Mouse (Mus musculus): ENCODE results near the gene Ascl3.

Gene Ascl3

DNA sequence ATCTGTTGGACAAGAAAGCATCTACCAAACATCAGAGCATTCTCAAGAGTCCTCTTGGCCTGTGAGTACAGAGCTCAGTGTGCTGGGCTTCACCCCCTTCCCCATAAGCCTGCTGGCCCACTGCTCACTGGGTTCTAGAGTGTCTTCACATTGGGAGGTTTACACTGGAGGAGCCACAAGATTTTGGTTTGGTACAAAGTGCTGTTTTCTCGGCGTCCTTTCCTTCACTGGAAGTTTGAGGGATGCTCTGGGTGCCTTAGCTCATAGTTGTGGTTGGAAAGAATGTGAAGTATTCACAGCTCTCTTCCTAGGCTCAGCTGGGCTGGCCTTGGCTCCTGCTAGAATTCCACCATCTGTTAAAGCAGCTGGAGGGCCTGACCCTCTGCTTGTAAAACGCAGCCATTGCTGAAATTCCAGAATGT is 22.6 kb downstream of the Ascl3 start:
- no peak for DNase-seq

DNA sequence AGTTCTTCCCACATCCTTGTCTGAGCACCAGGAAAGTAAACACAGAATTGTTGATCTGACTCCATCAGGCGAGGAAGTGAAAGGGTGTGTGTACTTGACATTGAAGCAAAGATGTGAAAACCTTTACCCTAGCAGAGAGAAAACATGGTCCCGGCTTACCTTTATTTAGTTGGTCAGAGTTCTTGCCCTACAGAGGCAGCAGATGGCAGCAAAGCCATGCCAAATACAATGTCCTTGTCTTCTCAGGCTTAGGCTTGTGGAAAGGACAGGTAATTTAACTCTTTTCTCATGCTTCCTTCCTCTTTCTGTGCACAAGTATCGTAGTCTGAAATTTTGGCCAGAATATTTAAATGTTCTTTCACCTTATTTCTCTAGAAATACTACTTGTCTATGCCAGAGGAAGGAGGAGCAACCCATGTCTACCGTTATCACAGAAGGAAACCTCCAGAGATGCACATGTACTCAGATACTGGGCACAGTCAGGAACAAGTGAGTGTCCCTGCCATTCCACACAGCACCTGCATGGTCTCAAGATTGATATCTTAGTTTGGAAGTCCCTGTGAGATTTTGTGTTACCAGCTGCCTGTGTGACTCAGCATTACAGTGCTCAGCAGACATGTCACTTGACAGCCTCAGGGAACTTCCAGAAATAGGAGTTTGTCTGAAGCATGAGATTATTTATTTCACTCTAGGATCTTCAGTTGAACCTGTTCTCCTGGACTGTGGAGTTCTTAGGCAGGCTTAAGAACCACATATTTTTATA is 24.3 kb downstream of the Ascl3 start:
- peak; percentile 66 for DNase-seq

DNA sequence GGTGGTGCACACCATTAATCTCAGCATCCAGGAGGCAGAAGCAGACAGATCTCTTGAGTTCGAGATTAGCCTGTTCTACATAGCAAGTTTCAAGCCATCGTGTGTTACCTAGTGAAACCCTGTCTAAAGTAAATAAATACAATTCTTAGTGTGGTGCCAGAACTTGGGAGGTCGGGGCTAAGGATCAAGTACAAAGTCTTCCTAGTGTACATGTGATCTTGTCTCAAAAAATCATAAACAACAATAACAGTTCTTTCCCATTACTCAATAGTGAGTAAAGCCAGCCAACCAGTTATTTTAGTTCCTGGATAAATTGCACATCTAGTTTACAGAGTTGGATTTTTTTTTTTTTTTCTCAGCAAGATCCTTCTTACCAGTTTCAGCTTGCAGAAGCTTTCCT is 27.1 kb downstream of the Ascl3 start:
- DNase-seq, result no peak

DNA sequence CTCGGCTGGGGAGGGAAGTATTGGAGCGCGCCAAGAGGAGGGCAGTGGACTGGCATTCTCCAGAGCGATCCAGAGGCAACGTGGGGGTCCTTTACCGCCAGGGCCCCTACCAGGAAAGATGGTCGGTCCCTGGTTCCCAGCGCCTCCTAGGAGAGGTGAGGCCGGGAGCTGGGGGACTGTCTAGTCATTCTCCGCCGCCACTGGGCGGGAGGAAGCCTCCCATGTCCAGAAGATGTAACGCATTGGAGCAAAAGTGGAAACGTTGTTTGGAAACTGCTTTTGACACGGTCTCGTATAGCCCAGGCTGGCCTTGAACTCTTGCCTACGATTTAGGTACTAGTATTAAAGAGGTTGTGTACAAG is 27.5 kb downstream of the Ascl3 start:
- DNase-seq, result no peak

DNA sequence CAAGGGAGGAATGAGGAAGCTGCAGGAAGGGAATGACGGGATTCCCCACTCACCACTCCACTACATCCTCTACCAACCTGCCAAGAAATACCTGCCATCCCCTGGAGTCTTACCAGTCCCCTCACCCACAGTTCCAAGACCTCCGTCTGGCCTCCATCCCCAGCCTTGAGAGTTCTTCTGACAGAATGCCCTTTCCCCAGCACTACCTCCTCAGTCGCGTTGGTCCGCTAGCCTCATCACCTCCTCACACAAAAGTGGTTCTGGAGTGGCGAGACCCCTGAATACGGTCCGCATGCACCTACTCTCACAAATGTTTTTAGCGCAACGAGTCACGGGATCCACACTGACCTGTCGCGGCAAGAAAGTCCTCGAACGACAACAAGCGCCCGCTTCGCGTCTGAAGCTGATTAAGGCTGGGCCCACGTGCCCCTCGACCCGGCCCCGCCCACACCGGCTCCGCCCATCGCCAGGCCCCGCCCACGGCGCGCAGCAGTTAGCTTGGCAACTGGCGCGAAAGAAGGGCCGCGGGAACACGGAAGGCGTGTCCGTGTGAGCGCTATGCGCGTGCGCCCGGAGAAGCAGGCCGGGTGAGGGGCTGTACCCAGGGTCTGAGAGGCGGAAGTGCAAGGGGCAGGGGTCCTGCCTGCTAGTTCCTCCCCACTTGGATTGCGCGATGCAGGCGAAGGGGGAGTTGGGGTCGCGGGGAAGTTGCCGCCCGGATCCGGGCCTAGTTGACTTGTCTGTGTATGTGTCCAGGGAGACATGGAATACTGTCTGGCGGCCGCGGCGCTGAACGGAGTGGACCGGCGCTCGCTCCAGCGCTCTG is 28.1 kb downstream of the Ascl3 start, which contains the start of the genes St5 and Akip1:
Gene St5, minus strand, starts transcription at position 416 of the 826 bp plus-strand sequence.
Gene Akip1, plus strand, starts transcription at position 501 of the 826 bp plus-strand sequence.
- peak; percentile 88 for DNase-seq

DNA sequence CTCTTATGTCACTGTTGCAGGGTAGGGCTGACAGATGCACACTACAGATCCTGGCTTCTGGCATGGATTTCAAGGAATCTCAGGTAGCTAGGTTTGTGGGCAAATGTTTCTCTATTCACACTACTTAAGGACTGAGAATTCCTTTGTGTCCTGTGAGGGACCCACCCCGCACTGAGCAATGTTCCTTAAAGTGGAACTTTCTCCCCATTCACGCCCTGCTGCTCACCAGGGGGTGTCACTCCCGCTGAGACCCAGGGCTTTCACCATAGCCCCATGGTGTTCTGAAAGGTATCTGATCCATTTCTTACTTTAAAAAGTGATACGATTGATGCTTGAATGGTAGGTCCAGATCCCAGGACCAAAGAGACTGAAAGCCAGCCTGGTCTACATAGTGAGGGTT is 28.8 kb downstream of the Ascl3 start:
- peak; percentile 19 for DNase-seq

DNA sequence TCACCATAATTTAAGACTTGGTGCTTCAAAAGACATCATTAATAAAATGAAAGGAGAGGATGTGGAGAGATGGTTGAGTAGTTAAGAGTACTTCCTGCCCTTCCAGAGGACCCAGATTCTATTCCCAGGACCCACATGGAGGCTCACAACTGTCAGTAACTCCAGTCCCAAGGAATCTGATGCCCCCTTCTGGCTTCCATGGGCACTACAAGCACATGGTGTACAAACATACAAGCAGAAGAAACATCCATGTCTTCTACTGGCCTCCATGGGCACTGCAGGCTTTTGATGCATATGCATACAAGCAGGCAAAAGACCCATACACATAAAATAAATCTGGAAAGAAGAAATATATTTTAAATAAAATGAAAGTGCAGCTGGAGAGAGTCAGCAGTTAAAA is 31.3 kb downstream of the Ascl3 start:
- no peak for DNase-seq

DNA sequence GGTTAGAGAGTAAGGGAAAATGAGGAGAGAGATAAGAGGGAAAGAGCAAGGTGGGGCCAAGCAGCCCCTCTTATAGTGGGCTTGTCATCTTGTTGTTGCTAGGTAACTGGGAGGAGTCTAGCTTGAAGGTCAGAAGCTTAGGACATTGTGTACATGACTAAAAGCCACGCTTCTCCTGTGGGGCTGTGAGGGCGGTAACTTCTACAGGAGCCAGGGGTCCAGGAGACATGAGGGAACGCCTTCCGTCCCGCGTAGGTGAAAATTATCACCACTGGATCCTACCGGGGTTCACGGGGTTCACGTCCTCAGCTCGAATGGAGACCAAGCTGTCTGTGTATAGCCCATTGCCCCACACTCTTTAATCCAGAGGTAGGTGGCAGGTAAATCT is 36.2 kb downstream of the Ascl3 start:
- no peak for DNase-seq

DNA sequence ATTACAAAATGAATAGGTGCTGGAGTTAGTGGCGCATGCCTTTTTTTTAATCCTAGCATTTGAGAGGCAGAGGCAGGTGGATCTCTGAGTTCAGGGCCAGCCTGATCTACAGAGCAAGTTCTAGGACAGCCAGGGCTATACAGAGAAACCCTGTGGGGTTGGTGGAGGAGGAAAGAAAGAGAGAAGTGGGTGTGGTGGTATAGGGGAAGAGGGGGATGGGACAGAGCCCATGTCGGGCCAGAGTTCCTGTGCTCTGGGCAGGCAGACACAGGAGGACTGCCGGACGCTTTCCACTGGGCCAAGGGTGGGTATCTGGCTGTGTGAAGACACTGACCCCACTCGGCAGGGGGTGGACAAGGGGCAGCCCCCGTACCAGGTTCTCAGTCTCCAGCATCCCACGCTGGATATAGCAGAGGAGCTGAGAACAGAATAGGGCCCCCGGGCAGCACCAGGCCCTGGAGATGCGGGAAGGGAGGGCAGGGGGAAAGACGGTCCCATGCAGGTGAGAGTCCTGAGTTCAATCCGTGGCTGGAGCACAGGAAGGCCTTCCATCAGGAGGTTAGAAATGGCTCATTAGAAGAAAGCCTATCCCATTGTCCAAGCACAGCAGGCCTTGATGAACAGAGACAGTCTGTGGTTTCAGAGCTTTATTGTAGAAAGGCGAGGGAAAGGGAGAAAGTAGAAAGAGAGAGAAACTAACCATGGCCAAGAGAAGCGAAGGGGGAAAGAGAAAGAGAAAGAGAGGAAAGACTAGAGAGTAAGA is 36.8 kb downstream of the Ascl3 start:
- DNase-seq, result no peak

DNA sequence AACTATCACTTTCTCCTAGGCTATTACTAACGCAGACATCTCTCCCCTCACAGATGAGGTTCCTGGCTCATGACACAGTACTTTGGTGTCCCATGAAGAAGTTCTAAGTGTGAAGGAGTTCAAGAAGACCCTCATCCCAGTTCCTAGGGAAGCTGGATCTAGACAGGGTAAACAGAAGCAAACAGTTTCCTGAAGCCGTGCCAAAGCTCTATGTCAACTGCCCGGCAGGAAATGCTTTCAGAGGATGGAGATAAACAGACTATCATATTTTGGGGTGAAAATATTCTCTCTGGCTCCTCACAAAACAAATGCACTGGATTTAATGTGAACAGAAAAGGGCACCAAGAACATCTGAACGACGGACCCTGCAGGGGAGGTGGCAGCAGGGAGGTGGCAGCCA is 40.6 kb downstream of the Ascl3 start:
- DNase-seq, result no peak

DNA sequence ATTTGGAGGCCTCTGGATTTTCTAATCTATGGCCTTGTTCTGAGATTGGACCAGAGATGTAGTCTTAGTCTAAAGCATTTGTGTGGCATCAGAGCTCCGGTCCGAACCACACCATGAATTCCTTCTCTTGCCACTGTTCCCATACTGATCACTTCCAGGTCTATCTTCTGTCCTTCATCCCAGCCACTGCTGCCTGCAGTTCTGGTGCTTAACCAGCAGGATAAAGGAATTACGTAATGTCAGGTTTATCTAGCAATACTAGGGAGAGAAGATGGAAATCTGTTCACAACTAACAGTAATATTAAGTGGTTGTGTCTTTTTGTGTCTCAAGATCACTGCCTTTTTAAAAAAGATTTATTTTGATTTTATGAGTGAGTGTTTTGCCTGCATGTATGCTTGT is 41.4 kb downstream of the Ascl3 start:
- DNase-seq, result no peak

DNA sequence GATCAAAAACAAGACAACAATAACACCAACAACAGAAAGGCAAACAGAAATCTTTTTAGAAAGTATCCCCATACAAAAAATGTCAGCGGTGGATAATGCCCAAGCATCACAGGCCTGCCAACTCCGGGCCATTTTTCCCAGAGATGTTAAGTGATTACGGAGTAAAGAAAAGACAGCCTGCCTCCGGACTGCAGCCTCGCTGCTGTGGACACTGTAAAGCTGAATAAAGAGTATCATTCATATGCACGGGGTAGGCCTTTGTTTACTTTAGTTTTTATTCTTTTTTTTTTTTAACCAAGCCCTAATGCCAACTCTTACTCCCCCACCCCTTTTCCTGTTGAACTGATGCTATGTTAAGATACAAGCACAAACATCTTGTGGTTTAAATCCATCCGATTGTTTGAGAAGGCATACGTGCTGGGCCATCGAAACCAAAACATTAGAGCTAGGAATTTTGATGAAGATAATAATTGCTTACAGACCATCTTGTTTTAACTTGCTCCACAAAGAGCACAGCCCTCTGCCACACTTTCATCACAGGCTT is 44.9 kb downstream of the Ascl3 start:
- DNase-seq, result no peak

DNA sequence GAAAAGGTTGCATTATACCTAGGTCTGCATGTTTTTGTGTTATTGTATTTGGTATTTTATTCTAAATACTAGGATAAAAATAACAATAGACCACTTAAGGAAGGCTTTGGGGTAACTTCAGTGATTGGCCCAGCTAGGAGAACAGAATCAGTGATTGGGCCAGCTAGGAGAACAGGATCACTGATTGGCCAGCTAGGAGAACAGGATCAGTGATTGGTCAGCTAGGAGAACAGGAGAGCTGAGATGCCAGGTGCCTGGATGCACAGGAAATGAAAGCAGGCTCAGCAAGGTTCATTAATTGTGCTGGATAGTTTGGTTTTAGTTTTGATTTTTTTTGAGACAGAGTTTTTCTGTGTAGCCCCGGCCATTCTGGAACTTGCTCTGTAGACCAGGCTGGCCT is 50.6 kb downstream of the Ascl3 start:
- no peak for DNase-seq

DNA sequence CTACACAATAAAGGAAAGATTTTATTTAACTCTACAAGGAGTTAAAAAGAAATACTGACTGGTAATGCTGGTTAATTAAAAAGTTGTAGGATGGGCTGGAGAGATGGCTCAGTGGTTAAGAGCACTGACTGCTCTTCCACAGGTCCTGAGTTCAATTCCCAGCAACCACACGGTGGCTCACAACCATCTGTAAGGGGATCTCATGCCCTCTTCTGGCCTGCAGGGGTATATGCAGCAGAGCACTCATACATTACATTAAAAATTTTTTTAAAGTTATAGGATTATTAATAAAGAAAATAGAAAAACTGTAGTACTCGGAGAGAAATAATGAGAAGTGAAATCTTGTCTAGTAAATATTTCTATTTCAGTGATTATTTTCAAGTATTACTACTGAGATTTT is 51.2 kb downstream of the Ascl3 start:
- DNase-seq, result no peak
